Mouse (Mus musculus) inflammation-experienced regulatory T-cells, adult 6 months (primary cell): ENCODE measurements at regions not wholly inside any gene's neighbourhood (a gene's known extent, or its start where the extent isn't known, plus 50 kb on each side); places are given as distances from the start of the nearest gene placed in this dataset.

Source experiments
- ATAC-seq: one replicate; pipeline ENCODE4 v1.8.0; 2017

DNA sequence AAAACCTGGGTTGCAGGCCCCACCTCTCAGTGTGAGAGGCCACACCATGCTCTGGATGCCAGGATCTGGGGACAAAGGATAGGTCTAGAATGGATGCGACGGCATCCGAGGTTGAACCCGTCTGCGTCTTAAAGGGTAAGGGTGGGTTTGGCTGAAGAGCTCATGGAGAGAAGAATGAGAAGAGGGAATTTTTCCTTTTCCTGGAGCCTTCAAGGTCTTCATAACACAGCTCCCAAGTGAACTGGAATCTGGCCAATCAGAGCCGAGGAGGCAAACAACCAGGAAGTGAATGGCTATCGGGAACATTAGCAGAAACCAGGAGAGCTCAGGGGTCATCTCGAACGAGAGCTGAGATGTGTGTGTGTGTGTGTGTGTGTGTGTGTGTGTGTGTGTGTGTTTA lies 320.1 kb downstream of the Med13l start:
- no peak for ATAC-seq

DNA sequence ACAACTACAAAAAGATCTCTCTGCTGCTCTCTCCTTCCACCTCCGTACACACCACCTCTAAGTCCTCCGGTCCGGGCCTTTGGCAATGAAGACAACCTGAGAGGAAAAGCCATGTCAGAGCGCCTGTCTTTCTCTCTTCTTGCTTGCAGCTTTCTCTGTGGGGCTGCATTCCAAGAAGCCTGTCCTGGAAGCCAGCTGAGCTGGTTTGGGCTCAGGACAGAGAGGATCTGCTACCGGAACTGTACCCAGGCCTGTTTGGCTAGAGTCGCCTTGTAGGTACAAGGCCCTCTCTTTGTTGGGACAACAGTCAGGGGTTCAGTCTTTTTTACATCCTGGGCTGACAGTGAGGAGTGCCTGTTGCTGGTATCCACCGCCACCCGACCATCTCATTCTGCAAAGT lies 321.4 kb downstream of the Med13l start:
- no peak for ATAC-seq

DNA sequence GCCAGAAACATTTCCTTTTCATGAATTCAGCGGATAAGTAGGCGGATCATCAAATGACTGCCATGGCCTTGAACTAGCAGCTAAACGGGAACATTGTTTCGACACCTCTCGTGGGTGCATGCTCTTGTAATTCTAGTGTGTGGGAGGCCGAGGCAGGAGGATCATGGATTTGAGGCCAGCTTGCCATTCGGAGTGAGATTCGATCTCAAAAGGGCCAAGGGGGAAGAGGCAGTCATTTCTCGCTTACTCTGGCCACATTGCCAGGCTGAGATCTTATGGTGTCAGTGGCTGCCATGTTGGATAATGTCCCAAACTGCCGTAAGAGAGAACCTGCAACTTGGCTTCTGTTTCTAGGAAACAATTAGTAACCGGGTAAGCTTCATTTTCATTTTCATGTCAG lies 327.7 kb downstream of the Med13l start:
- ATAC-seq = no peak

DNA sequence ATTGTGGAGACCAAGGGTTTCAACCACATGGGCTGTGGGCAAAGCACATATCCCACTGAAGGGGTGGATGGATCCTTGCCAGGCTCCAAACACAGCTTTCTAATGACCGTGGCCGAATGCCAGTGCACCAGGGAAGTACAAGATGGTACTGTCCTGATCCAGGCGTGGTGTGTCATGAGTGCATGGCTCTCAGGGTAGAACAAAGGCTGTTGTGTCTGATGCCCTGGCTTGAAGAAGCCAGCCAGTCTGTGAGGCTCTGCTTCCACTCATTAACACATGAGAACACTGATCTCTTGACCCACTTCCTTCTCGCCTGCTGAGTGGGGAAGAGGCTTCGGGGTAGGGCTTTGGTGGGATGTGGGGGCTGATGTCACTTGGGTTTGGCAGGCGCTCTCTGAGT lies 330.7 kb downstream of the Med13l start:
- no peak for ATAC-seq

DNA sequence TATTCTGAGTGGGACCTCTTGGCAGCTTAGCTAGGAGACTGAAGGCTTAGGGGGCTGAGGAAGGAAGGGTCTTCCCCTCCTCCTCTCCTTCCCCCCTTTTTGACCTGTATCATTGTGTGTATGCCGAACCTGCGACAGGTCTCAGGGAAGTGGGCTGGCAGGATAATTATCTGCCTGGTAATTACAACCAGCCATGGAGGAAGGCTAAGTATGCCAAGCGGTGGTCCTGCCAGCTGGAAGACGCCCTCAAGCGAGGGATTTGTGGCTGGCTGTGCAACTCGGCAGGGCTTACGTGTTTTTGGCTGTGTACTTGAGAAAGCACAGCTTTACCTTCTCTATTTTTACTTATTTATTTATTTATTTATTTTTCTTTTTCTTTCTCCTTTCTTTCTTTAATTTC lies 347.7 kb downstream of the Med13l start:
- ATAC-seq = no peak

DNA sequence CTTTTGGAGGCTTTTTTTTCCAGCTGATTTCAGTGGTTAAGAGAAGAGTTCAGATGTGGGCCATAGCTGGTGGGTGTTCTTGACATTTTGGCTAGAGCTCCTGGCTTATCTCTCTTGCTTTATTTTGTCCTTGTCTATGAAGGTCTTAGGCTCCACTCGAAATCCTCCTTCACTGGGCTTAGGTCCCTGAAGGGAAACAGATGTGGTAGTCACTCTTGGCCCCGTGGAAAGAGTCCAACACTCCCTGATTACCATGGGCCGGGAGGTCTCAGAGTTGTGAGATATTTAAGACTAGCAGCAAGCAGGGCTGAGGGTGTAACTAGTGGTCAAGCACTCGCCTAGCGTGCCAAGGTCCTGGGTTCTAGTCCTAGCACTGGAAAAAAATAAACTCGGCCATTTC lies 349.3 kb downstream of the Med13l start:
- no peak for ATAC-seq

DNA sequence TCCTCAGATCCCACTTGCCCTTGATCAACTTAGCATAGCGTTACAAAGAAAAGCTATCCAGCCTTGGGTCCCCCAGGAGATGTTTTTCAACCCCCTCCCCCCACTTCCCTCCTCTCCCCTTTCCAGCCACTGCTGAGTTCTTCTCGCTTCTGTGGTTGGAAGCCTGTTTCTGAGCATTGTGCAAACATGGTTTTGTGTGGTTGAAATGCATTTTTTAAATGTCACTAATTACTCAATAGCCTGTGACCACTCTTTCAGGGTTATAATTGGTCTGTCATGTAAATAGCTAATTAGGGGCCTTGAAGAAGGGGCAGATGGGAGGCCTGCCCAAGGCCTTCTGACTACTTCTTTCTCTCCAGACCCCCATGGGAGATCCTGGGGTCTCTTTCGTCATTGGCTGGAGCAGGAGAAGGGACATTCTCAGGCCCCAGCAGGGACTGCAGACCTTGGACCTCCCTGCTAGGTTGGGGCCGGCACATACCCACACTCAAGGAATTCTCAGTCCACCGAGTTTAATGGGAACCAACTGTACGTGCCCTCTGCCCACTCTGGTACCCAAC lies 353.8 kb downstream of the Med13l start:
- no peak for ATAC-seq

DNA sequence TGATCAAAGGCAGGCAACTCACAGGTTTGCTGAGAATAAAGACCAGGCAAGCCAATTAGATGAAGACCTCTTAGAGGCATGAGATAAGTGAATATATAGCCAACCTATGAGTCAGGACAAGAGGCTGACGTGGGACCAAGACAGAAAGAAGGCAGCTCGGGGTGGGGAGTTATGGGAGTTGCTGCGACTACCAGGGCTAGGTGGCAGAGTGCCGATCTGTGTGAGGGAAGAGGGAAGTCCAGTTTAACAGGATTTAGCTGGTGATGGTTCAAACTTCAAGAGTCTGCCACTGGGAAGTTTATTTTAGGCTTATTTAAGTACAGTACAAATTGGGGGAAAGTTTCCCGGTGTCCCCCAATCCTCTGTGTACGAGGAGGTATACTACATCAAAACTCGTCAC lies 362.9 kb downstream of the Med13l start:
- ATAC-seq = no peak

DNA sequence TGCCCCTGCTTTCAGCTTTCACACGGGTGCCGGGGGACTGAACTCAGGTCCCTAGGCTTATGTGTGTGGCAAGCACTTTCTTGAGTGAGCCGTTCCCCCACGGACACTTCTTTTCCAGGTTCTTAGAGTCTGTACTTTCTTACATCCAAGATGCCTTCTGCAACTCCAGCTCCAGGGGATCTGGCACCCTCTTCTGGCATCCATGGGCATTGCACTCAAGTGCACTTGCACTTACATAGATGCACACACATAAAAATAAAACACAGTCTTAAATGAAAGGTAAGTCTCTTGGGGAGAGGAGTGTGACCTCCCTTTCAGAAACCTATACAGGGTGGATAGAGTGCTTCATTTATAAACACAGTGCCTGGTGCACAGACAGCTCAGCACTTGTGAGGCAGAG lies 368.6 kb downstream of the Med13l start:
- ATAC-seq = no peak

DNA sequence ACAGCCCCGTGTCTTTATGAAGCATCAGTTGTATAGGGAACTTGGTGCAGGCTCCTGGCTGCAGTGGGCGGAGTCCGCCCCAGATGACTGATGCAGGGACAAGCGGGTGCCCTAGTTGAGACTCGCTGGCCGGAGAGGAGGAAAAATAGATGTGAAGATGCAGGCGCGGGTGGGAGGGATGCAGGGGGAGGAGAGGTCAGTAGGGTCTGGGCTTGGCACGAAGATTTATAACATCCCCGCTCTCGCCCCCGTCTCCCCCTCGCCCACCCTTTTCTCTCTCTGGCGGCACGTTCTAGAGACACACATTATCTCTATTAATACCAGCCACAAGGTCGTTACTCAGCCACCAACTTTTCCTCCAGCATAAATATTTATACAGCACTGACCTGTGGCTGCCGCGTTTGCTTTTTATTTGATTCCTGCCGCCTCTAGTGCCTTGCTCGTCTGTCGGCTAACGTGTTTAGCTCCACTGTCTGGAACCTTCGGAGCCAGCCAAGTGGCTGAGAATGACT lies 369.6 kb downstream of the Med13l start:
- no peak for ATAC-seq

DNA sequence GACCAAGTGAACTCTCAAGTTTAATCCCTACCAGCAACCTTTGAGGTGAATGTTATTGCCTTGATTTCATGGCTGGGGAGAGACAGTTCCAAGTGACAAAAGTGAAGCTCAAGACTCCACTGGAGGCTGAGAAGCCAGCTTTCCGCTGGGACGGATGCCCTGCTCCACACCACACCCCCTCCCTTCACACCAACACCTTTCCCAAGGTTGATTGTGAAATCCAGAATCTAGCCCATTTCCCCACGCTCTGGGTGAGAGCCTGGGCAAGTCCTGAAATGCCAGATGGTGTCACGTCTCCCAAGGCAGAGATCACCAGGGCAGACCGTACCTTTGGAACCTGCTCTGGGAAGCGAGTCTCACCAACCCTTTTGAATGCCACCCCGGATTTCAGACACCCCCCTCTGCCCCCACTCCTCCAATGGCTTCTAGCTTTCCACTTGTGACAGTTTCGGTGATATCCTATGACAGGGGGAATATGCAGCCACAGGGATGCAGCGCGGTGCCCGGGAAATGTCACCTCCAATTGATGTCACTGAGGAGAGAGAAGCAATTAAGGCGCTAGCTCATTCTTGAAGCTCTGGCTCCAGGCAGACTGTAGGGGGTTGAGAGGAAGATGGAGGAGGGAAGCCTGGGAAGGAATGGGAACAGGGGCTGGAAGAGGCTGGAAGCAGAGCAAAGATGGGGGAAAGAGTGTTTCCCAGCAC lies 379.0 kb downstream of the Med13l start:
- ATAC-seq = no peak

DNA sequence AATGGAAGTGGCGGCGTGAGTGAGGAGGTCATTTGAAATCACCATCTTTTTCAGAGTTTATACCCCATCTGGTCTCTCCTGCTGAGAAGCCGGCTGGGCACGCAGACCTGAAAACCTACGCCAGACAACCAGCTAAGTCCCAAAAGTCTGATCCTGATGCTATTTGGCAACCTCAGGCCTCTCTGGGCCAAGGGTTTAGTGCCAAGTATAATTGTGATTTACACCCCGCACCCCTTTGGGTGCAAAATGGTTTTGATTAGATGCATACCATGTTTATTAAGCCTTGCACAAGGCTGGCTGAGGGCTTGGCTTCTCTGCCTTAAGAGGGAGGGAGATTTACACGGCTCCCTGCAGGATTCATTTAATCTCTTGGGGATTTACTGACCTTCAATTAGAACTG lies 383.8 kb downstream of the Med13l start:
- ATAC-seq = no peak

DNA sequence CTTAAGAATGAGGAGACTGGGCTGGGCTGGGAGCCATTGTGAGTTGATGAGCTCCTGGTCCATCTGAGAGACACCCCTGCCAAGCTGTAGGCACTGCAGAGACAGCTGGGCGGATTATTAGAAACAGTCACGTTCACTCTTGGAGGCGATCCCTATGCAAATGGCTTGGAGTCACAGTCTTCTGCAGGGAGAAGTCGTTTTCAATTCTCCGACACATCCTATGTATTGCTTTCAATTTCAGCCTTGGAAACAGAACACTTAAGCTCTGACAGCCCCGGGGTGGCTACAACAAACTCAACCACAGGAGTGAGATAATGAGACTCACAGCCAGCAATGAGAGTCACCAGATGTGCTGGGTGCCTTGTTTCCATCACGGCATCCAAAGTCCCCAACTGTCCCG lies 385.6 kb downstream of the Med13l start:
- no peak for ATAC-seq

DNA sequence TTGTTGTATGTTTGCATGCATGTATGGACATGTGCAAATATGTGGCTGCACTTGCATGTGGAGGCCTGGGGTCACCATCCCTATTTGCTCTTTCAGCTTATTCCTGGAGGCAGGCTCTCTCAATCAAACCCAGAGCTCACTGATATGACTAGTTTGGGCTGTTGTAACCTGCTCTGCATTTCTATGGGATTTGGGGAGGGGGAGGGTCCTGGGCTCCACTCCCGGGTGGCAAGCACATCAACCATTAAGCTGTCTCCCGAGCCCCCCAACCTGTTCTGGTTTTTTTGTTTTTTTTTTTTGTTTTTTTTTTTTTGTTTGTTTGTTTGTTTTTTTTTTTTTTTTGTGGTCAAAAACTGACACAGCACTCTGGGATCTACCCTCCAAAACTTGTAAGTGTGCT lies 386.5 kb downstream of the Med13l start:
- ATAC-seq = no peak

DNA sequence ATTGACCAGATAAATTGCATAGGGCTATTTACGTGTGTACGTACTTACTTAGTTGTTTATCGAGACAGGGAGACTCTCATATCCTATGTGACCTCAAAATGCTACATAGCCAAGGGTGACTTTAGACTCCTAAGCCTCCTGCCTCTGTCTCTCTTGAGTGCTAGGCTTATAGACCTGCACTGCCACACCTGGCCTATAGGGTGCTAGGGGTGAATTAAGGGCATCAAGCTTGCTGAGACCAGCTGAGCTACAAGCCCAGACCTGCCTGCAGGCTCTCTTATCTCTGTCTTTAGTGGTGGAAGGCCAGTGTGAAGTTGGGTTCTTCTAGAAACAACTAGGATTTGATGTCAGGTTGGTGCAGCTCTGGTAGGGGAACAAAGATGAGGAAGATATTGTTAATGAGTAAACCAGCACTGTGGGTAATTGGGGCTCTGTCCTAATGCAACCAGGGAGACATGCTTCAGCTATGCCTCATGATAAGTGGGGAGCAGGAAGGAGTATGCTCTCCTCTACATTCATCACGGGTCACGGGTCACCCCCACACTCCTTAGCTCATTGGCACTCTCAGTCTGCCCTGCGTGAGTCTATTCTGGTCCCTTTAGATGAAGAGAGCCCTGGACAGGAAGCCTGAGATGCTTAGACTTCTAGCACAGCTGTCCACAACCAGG lies 387.8 kb downstream of the Med13l start:
- no peak for ATAC-seq

DNA sequence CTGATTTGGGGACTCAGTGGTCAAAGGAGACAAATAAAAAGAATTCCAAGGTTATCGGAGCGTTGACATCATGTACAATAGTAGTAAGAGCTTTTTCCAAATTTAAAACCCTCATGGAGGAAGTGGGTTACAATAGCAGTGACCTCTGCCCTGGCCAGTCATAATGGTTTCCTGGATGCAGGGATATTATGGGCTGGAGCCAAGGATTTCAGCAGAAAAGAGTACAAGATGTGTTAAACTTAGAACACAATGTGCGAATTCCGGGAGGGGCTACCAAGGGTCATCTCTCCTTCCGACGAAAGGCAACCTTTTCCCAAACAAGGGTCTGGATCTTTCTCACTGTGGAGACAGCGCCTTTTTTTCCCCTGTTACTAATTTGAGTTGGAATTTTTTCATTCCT lies 390.6 kb downstream of the Med13l start:
- ATAC-seq = no peak

DNA sequence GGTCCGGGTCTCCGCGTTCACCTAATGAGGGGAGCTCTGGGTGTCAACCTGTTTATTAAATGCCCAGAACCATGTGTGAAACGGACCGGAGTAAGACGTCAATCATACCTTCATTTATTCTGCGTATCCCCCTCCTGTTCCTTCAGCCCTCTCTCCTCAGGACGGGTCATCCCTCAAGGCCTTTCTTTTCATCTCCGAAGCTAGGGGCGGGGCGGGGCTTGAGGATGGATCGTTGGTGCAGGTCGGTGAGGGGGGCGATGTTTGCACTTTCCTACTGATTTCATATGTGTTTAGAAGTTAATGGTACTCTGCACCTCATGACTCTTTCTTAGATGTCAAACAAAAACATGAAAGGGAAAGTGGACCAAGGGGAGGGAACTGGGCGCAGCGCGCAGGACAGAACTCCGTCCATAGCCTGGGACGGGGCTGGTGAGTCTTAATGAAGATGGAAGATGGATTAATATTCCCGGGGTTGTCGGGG lies 400.1 kb downstream of the Med13l start:
- ATAC-seq = no peak

DNA sequence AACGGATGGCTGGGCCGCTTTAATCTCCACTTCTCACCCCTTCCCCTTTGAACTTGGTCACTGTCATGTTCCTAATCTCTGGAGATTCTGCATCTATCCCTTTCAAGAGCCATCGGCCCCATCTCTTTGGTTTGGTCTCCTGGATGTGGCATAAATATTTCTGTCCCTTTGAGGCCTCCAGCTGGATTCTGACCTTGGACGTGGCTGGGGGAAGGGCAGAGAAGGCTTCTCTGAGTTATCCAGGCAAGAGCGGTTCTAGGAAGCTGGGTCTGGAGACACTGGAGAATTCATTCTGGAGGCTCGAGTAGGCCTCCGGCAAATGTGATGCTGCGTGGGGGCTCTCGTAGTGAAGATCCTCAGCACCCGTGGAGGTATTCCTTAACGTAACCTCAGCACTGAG lies 400.6 kb downstream of the Med13l start:
- ATAC-seq = no peak

DNA sequence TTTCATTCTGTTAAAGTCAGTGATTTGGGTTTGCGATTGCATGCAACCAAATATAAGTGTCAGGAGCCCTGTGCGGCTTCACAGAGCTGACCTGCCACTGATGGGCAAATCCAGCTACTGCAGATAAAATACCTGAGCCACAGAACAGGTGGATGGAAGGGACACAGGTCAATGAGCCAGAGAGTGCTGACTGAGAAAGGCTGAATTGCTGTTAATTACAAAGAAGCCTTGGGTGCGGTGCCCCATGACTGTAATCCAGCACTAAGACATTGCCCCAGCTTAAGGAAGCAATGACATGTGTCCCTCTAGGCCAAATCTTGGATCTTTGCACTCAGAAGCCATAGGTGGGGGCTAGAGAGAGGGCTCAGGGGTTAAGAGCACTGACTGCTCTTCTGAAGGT lies 401.7 kb downstream of the Med13l start:
- ATAC-seq = no peak

DNA sequence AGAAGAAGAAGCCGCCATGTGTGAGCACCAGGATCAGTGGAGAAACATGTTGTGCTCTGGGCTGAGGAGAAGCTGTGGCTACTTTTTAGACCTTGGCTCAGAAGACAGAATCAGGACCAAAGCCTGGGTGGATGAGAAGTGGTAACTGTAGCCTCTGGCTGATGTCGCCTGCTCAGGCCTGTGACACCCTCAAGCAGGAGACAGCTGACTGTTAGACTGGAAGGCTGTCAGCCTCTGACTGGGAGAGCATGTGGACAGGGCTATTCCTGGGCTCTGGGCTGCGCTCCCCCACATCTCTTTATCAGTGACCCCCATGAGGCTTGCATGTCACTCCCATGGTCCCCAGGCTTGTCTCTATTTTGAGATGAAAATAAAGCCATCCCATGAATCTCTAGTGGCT lies 402.5 kb downstream of the Med13l start:
- no peak for ATAC-seq

DNA sequence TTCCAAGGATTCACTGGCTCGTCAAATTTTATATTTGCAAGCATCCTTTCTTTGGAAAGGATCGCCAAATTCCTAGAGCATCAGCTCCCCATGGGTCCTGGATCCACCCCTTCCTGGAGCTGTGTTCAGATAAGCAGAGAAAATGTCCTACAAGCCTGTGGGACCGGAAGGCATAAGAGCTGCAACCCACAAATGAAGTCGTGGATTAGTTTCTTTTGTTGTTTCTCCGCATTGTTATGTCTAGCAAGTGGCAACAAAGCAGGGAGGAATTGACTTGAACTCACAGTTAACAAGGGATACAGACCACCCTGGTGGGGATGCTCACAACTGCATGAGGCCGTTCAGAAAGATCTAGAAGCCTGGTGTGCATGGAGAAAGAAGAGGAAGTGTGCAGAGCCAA lies 406.4 kb downstream of the Med13l start:
- no peak for ATAC-seq

DNA sequence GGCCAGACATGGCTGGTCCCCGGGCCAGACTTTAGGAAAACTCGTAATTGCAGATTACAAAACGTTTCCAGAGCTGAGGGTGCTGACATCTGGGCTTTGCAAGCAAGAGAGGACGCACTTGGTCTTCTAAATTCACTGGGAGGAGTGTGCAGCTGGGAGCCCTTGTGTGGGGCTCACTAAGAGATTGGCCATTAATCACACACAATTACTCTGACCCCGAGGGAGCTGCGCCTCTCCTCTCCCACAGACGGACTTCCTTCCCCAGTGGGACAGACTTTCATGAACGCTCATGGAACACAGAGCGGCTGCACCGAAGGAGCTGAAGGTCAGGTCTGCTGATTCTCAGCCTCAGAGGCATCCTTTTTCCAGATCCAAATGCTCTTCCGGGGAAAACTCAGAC lies 407.2 kb downstream of the Med13l start:
- no peak for ATAC-seq

DNA sequence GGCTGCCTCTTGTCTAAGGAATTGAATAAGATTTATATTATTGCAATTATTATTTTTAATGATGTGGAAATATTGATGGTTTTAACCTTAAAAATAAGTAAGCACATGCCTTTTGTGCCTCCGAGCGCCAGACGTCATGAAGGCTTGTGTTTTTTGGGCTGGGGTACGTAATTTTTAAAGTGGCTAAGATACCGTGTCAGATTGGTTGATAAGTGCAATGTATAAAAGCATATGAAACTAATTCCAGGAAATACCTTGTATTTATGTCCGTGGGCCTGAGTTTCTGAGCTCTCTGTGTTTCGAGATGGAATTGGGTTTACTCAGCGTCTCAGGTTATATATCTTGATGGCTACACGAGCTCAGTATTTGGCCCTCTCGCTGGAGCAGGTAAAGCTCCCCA lies 414.7 kb downstream of the Med13l start:
- no peak for ATAC-seq

DNA sequence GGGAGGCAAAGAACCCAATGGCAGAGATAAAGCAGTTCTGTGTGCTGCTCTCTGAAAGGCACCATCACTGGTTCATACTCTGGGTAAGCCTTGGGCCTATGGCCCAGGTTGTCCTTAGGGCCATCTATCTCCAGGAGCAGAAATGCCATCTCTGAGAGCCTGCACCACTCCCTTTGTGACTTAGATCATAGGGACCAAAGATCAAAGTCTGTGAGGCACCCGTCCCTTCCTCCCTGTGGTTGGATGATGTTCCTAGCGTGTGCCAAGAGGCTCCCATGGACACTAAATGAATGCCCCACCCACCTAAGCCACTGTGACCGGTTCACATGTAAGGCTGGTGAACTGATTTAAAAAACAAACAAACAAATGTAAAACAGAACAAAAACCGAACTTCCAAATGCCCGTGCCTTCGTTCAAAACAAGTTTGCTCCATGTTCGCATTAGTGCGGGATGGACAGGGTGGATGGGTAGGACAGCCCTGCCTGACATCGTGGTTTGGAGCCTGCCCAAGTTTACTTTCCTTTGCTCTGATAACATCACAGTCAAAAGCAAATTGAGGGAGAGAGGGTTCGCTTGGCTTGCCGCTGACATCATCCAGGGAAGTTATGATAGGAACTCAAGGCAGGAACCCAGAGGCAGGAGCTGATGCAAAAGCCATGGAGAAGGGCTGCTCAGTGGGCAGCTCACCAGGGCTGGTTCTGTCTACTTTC lies 418.6 kb downstream of the Med13l start:
- no peak for ATAC-seq
